Mouse (Mus musculus) lung, postnatal 0 days (tissue): ENCODE results near the gene Brf1.

Experiments used
- CTCF ChIP-seq: IDR thresholded peaks from 2 replicates; pipeline ENCODE4 v1.5.1; 2016; ENCODE audit warnings: antibody characterized with exemption, mild to moderate bottlenecking
- EP300 ChIP-seq: IDR thresholded peaks from 2 replicates; pipeline ENCODE4 v1.6.1; 2016; ENCODE audit warnings: antibody characterized with exemption, mild to moderate bottlenecking, control low read depth

DNA sequence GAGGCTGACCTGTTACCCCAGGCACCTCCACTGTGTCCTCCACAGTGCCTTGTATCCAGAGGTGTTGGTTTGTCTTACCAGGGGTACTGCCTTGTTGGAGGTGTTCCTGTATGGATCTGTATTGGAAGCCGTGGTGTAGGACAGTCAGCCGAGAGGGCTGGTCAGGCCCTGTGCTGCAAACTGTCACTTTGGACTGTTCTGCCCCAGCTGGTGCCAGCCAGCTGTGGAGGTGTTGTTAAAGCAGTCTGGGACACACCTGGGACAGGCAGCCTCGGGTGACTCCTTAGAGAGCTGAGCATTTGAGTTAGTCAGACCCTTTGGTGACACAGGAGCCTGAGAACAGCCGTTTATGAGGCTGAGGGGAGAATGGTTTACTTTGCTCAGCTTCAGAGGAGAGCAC, 29.5 kb upstream of the Brf1 start:
- TF ChIP-seq CTCF (no peak), EP300 (no peak)
